Mouse (Mus musculus) adrenal gland, postnatal 0 days (tissue): ENCODE measurements around the gene Arpc4. TPM values are rescaled to one million over a fixed set of nuclear protein-coding genes. Genes with fewer than 3 reads are reported as not detected.

Source experiments
- microRNA-seq: library from miRNA; unstranded; fragments of <30 nt; microRNA quantifications from one replicate; pipeline ENCODE4, GENCODE M21; 2016; ENCODE audit warnings: borderline replicate concordance; ENCODE audit not compliant: insufficient number of aligned reads
- polyA plus RNA-seq: library from polyadenylated mRNA; unstranded; fragments of >200 nt; fragmentation: Nextera tagmentation; extraction: Ambion mirVana; gene quantifications from 2 replicates; pipeline ENCODE4 v1.2.1, GENCODE M21; 2015

Arpc4 gene
- polyA plus RNA-seq = 282 and 330 TPM in 2 replicates

DNA sequence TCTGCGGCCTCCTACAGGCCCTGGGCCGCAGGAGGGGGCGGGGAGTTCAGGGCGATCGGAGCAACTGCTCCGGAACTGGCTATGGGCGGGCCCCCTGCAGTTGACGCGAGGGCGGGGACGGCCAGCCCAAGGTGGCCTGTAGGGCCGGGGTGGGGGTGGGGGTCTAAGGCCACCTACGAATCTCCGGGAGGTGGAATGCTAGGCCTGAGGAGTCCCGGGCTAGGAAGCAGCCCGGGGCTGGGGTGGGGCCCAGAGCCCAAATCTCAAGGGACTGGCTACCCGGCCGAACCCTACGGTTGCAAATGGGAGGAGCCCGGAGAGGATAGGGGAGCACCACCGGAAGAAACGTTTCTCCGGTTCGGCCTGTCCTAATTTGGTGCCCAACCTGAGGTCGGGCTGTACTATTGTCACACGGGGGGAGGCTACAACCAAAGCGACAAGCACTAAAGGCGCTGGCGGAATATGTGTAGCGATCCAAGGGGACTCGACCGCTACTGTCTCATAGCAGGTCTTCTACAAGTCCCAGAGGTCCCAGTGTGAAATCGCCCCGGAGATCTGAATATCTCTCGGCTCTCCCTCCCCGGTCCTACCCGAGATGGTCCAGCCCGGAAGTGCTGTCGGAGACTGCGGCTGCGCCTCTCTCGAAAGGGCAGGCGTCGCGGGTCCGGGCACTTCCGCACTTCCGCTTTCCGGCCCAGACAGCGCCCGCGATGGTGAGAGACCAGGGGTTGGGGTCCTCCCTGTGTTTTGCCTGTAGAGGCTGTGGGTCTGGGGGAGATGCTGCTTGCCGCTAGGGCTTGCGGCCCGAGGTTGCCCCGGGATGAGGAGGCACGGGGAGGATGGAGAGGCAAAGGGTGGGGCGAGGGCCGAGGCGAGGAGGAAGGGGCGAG is at the start of gene Arpc4, which contains the start of gene Tada3:
Arpc4 (plus strand) TSS at position 620 of the 890 bp plus-strand sequence.
Tada3 (minus strand) TSS at position 388 of the 890 bp plus-strand sequence.

DNA sequence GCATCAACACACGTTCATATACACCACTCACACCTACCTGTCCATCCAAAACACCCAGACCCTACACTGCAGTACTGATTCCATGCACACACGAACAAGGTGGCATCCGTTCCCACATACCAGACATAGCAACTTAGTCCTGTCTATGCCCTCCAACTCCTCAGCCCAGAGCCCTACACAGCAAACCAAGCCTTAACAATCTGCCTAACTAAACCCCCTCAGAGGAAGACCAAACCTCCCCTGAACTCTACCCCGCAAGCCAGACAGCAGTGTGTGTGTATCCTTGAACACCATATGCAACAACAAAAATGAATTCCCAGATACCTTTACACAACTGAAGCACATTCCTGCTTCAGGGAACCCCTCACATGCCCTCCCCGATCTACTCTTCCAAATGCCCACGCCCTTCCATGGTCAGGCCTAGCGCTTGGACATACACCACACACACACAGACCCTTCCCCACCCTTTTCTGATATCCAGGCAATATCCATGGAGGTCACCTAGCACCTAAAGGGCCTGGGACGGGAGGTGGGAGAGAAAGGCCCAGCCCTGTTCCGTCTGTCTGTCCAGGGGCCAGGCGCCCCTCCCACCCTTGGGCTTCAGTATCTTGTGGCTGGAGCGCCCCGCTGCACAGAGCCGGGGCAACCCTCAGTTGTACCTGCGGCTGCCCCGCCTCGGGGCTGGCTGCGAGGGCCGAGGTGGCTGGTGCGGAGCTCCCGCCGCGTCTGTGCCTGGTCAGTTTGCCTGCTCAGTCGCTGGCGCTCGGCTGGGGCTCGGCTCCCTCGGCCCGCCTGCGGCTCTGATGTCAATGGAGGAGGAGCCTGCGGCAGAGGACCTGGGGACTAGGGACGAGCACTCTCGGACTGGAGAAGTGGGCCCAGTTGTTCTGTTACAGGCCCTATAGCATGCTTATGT is 34.5 kb upstream of the Arpc4 start, which contains the start of gene Camk1:
Camk1 (minus strand) TSS at position 808 of the 916 bp plus-strand sequence.

DNA sequence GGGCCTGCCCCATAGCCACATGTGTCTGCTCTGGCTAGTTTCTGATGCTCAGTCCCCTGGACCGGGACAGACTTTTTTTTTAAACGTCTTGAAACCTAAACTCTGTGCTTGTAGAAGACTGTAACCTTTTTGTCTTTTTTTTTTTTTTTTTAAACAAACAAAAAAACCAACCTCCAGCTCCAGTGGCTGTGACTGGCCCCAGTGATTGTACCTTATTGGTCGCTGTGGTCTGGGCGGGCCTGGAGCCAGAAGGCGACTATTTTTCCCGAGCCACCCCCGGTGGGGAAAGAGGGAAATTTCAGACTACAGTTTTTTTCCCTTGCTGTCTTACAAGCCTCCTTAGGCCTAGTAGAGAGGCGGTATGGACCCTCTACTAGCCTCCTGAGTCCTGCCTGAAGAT is 11.0 kb downstream of the Arpc4 start, which contains the start of gene Ttll3:
Ttll3 (plus strand) TSS at position 301 of the 400 bp plus-strand sequence.

DNA sequence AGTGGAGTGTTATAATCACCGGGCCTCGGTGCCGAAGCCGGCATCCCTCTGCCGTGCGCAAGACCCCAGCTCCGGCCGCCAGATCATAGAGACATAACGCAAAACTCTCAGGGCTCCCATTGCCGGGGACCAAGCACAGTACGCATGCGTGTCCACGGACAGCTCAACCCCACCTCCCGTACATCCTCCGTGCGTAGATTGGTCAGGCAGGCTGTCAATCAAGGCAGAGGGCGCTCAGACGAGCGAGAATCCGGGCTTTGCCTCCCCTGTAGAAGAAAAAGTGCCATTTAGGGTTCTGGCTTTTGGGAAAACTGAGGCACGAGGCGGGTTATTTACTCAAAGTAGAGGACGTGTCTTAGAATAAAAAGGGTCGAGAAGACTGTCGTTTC is 41.3 kb downstream of the Arpc4 start, which contains the start of gene Rpusd3:
Rpusd3 (minus strand) TSS at position 142 of the 389 bp plus-strand sequence.

DNA sequence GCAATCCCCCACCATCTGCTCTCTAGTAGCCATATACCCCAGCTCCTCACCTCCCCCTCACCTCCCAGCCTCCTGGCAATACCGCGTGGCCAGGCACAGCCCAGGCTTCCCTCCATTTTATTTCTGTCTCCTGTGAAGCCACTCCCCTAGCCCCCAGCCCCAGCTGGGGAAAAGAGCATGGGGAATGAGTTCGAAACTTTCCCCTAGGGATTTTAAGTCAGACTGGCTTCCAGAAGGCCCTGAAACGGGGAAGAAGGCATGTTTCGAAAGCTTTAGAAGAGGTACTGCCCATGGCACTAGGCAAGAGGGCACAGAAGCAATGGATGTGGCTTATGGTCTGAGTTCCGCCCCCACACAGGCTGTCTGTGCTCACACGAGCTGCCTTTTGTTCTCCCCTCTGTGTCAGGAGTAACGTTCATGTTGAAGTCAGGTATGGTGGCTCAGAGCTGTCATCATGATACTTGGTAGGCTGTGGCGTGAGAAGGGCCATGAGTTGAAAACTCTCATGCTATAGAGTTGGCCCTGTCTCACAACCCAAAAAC is 57.8 kb downstream of the Arpc4 start, which contains the start of gene Cidec:
Cidec (minus strand) TSS at position 97 of the 542 bp plus-strand sequence.

Small RNAs within 50 kb of the gene (microRNA-seq; reads per million reads assigned to microRNA genes)
- gene Gm24387 = not detected

Other genes with a start within 250 kb of the Arpc4 start
- 4.2 and 6.2 TPM in 2 replicates for gene Lhfpl4, start 182.7 kb upstream of the Arpc4 start, polyA plus RNA-seq
- 30.8 and 32.0 TPM in 2 replicates for gene Mtmr14, start 140.3 kb upstream of the Arpc4 start, polyA plus RNA-seq
- gene Cpne9, start 95.8 kb upstream of the Arpc4 start, polyA plus RNA-seq = 0.11 TPM in 2 replicates
- 7.2 and 9.8 TPM in 2 replicates for gene Brpf1, start 71.0 kb upstream of the Arpc4 start, polyA plus RNA-seq
- 12.6 and 15.8 TPM in 2 replicates for gene Ogg1, start 51.1 kb upstream of the Arpc4 start, polyA plus RNA-seq
- 101 and 105 TPM in 2 replicates for gene Camk1, start 34.1 kb upstream of the Arpc4 start, polyA plus RNA-seq
- gene Tada3, start 232 bp upstream of the Arpc4 start, polyA plus RNA-seq = 28.2 and 43.4 TPM in 2 replicates
- 1.4 and 1.8 TPM in 2 replicates for gene Ttll3, start 11.1 kb downstream of the Arpc4 start, polyA plus RNA-seq
- 8.8 and 15.2 TPM in 2 replicates for gene Rpusd3, start 41.2 kb downstream of the Arpc4 start, polyA plus RNA-seq
- 1.2 and 2.2 TPM in 2 replicates for gene Cidec, start 57.6 kb downstream of the Arpc4 start, polyA plus RNA-seq
- gene Jagn1, start 64.5 kb downstream of the Arpc4 start, polyA plus RNA-seq = 62.6 and 65.0 TPM in 2 replicates
- 2.0 and 2.7 TPM in 2 replicates for gene Il17re, start 80.4 kb downstream of the Arpc4 start, polyA plus RNA-seq
- 16.6 and 22.4 TPM in 2 replicates for gene Il17rc, start 93.3 kb downstream of the Arpc4 start, polyA plus RNA-seq
- 26.5 and 32.6 TPM in 2 replicates for gene Creld1, start 105.2 kb downstream of the Arpc4 start, polyA plus RNA-seq
- 0.62 and 0.69 TPM in 2 replicates for gene Prrt3, start 123.8 kb downstream of the Arpc4 start, polyA plus RNA-seq
- 107 and 145 TPM in 2 replicates for gene Emc3, start 153.5 kb downstream of the Arpc4 start, polyA plus RNA-seq
- gene Fancd2, start 153.6 kb downstream of the Arpc4 start, polyA plus RNA-seq = 2.4 and 3.5 TPM in 2 replicates
- 0.49 and 0.65 TPM in 2 replicates for gene Fancd2os, start 222.6 kb downstream of the Arpc4 start, polyA plus RNA-seq
- 300 and 360 TPM in 2 replicates for gene Brk1, start 226.7 kb downstream of the Arpc4 start, polyA plus RNA-seq
- 37.0 and 43.4 TPM in 2 replicates for gene Vhl, start 245.8 kb downstream of the Arpc4 start, polyA plus RNA-seq